Mouse (Mus musculus): ENCODE measurements around the gene Clba1. TPM values are rescaled to one million over a fixed set of nuclear protein-coding genes. Genes with fewer than 3 reads are reported as not detected.

Clba1 gene
- polyA plus RNA-seq (2014; fragmentation: Illumina TruSeq; extraction: RNeasy Lipid Tissue Mini Kit (QIAGEN cat#74804); ENCODE audit: low read depth, low replicate concordance): not detected

GRCm38 (mm10) chr12:112808587-112809364 lies at the start of gene Clba1:
TSS of gene Clba1 (plus strand) at chr12:112808937.

GRCm38 (mm10) chr12:112760154-112760926 lies 48.4 kb upstream of the Clba1 start, which contains the start of gene Pld4:
TSS of gene Pld4 (plus strand) at chr12:112760655.

GRCm38 (mm10) chr12:112801864-112802846 lies 6.6 kb upstream of the Clba1 start, which contains the start of gene Ahnak2:
TSS of gene Ahnak2 (minus strand) at chr12:112802657.

GRCm38 (mm10) chr12:112829244-112829864 lies 20.6 kb downstream of the Clba1 start, which contains the start of gene Cdca4:
TSS of gene Cdca4 (minus strand) at chr12:112829423.

Other genes with a start within 250 kb of the Clba1 start
- 2.8 TPM for gene Inf2, start 220.2 kb upstream of the Clba1 start, polyA plus RNA-seq (2014; fragmentation: Illumina TruSeq; extraction: RNeasy Lipid Tissue Mini Kit (QIAGEN cat#74804); ENCODE audit: low read depth, low replicate concordance)
- 4.6 TPM for gene Adssl1, start 188.9 kb upstream of the Clba1 start, polyA plus RNA-seq (2014; fragmentation: Illumina TruSeq; extraction: RNeasy Lipid Tissue Mini Kit (QIAGEN cat#74804); ENCODE audit: low read depth, low replicate concordance)
- gene Siva1, start 164.3 kb upstream of the Clba1 start, polyA plus RNA-seq (2014; fragmentation: Illumina TruSeq; extraction: RNeasy Lipid Tissue Mini Kit (QIAGEN cat#74804); ENCODE audit: low read depth, low replicate concordance): not detected
- 2.5 TPM for gene Akt1, start 134.1 kb upstream of the Clba1 start, polyA plus RNA-seq (2014; fragmentation: Illumina TruSeq; extraction: RNeasy Lipid Tissue Mini Kit (QIAGEN cat#74804); ENCODE audit: low read depth, low replicate concordance)
- 0.16 TPM for gene Zbtb42, start 130.1 kb upstream of the Clba1 start, polyA plus RNA-seq (2014; fragmentation: Illumina TruSeq; extraction: RNeasy Lipid Tissue Mini Kit (QIAGEN cat#74804); ENCODE audit: low read depth, low replicate concordance)
- 8.8 TPM for gene Cep170b, start 88.5 kb upstream of the Clba1 start, polyA plus RNA-seq (2014; fragmentation: Illumina TruSeq; extraction: RNeasy Lipid Tissue Mini Kit (QIAGEN cat#74804); ENCODE audit: low read depth, low replicate concordance)
- gene Pld4, start 48.3 kb upstream of the Clba1 start, polyA plus RNA-seq (2014; fragmentation: Illumina TruSeq; extraction: RNeasy Lipid Tissue Mini Kit (QIAGEN cat#74804); ENCODE audit: low read depth, low replicate concordance): 3.4 TPM
- not detected for gene Ahnak2, start 6.3 kb upstream of the Clba1 start, polyA plus RNA-seq (2014; fragmentation: Illumina TruSeq; extraction: RNeasy Lipid Tissue Mini Kit (QIAGEN cat#74804); ENCODE audit: low read depth, low replicate concordance)
- 1.6 TPM for gene Cdca4, start 20.5 kb downstream of the Clba1 start, polyA plus RNA-seq (2014; fragmentation: Illumina TruSeq; extraction: RNeasy Lipid Tissue Mini Kit (QIAGEN cat#74804); ENCODE audit: low read depth, low replicate concordance)
- not detected for gene Gpr132, start 59.3 kb downstream of the Clba1 start, polyA plus RNA-seq (2014; fragmentation: Illumina TruSeq; extraction: RNeasy Lipid Tissue Mini Kit (QIAGEN cat#74804); ENCODE audit: low read depth, low replicate concordance)
- gene Jag2, start 120.8 kb downstream of the Clba1 start, polyA plus RNA-seq (2014; fragmentation: Illumina TruSeq; extraction: RNeasy Lipid Tissue Mini Kit (QIAGEN cat#74804); ENCODE audit: low read depth, low replicate concordance): not detected
- 1.1 TPM for gene Nudt14, start 133.2 kb downstream of the Clba1 start, polyA plus RNA-seq (2014; fragmentation: Illumina TruSeq; extraction: RNeasy Lipid Tissue Mini Kit (QIAGEN cat#74804); ENCODE audit: low read depth, low replicate concordance)
- gene Btbd6, start 167.5 kb downstream of the Clba1 start, polyA plus RNA-seq (2014; fragmentation: Illumina TruSeq; extraction: RNeasy Lipid Tissue Mini Kit (QIAGEN cat#74804); ENCODE audit: low read depth, low replicate concordance): 1.5 TPM
- 6.3 TPM for gene Brf1, start 191.8 kb downstream of the Clba1 start, polyA plus RNA-seq (2014; fragmentation: Illumina TruSeq; extraction: RNeasy Lipid Tissue Mini Kit (QIAGEN cat#74804); ENCODE audit: low read depth, low replicate concordance)
- gene Pacs2, start 205.6 kb downstream of the Clba1 start, polyA plus RNA-seq (2014; fragmentation: Illumina TruSeq; extraction: RNeasy Lipid Tissue Mini Kit (QIAGEN cat#74804); ENCODE audit: low read depth, low replicate concordance): 3.1 TPM